Mouse (Mus musculus): ENCODE measurements around the gene Mrpl35.

Mrpl35 gene

GRCm38 (mm10) chr6:71791771-71792170, 35.0 kb downstream of the Mrpl35 start:
- DNase-seq: no peak

GRCm38 (mm10) chr6:71788348-71788747, 38.4 kb downstream of the Mrpl35 start:
- no peak for DNase-seq

GRCm38 (mm10) chr6:71783165-71783564, 43.6 kb downstream of the Mrpl35 start:
- DNase-seq: no peak

GRCm38 (mm10) chr6:71780431-71780830, 46.3 kb downstream of the Mrpl35 start:
- no peak for DNase-seq

GRCm38 (mm10) chr6:71779831-71780230, 46.9 kb downstream of the Mrpl35 start:
- DNase-seq: no peak

- no peak for DNase-seq
These were observed 48.8 kb downstream of the Mrpl35 start for GRCm38 (mm10) chr6:71778016-71778415.

- DNase-seq: no peak
These were observed 54.0 kb downstream of the Mrpl35 start for GRCm38 (mm10) chr6:71772636-71773208.

- no peak for DNase-seq
These were observed 54.6 kb downstream of the Mrpl35 start for GRCm38 (mm10) chr6:71772156-71772555.

- DNase-seq: no peak
These were observed 55.5 kb downstream of the Mrpl35 start for GRCm38 (mm10) chr6:71771282-71771681.

GRCm38 (mm10) chr6:71770856-71771255, 55.9 kb downstream of the Mrpl35 start:
- no peak for DNase-seq

- no peak for DNase-seq
These were observed 56.7 kb downstream of the Mrpl35 start for GRCm38 (mm10) chr6:71769901-71770690.

GRCm38 (mm10) chr6:71767761-71768160, 59.0 kb downstream of the Mrpl35 start:
- no peak for DNase-seq

Data from cerebellum, adult 8-10 months (tissue).